Mouse (Mus musculus): ENCODE results near the gene Gtf3c1. TPM values are rescaled to one million over a fixed set of nuclear protein-coding genes. Genes with fewer than 3 reads are reported as not detected.

Gtf3c1 gene
- total and polyA plus RNA-seq, 3 experiments = 23.7 to 36.1 TPM; not detected in 1

DNA sequence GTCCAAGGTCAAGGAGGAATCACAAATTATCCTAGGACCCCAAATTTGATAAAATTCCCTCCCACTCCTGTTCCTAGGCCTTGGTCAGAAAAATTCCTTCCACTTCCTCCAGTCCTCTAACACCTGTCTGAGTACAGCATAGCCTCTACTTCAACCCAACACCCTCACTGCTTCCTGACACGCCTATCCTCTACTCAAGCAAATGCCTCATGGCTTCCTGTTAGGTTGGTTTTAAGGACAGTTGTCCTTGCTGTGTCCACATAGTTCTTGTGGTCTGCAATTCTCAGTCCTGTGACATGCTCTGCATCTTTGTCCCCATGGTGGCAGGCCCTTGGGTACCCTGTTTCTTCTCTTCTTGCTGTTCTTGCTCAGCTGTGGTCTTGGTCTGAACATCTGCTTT is 37.2 kb upstream of the Gtf3c1 start:
- Histone ChIP-seq H3K36me3 (ENCODE audit: control insufficient read depth in 1 of 2, insufficient read depth in 2 of 2, low read length in 2 of 2) (no peaks in the 10 kb centered on the region), H3K27ac (ENCODE audit: control insufficient read depth, low read depth, low read length) (no peak overlapping the region), H3K27me3 (ENCODE audit: control insufficient read depth in 1 of 2, insufficient read depth in 2 of 2, low read length in 2 of 2) (no peaks in the 10 kb centered on the region), H3K4me1 (ENCODE audit: control insufficient read depth in 1 of 2, insufficient read depth in 2 of 2, low read length in 2 of 2) (no peaks in the 10 kb centered on the region), H3K9ac (ENCODE audit: control insufficient read depth, low read depth, low read length, poor library complexity, severe bottlenecking) (no peak overlapping the region), H3K9me3 (replicated peaks; ENCODE audit: insufficient read depth, low read length) (no peaks in the 10 kb centered on the region), H3K79me2 (ENCODE audit: control insufficient read depth, insufficient read depth, low read length, poor library complexity) (no peaks in the 10 kb centered on the region), H3K4me3 (ENCODE audit: control insufficient read depth in 1 of 2, insufficient read depth in 1 of 2, low read depth in 2 of 2, low read length in 2 of 2) (no peak overlapping the region)
- TF ChIP-seq POLR2A (IDR thresholded peaks at IDR 0.05; ENCODE audit: control insufficient read depth in 1 of 2, insufficient read depth in 1 of 2, low read depth in 1 of 2, low read length in 2 of 2, poor library complexity in 1 of 2) = no peak
- no peak for TF ChIP-seq GATA1 (IDR thresholded peaks at IDR 0.05; ENCODE audit: low read depth, low read length)
- TF ChIP-seq EP300 (IDR thresholded peaks at IDR 0.05; ENCODE audit: low read depth in 1 of 2, low read length in 2 of 2) = no peak
- DNase-seq (ENCODE audit: low read depth, low spot score) = no peak

GRCm38 (mm10) chr7:125741271-125741703 is 33.7 kb upstream of the Gtf3c1 start:
- DNase-seq (ENCODE audit: low read depth, low spot score) = no peak
- no peak for TF ChIP-seq POLR2A (IDR thresholded peaks at IDR 0.05; ENCODE audit: control insufficient read depth in 1 of 2, insufficient read depth in 1 of 2, low read depth in 1 of 2, low read length in 2 of 2, poor library complexity in 1 of 2)
- no peak for TF ChIP-seq KAT2A (conservative IDR thresholded peaks at IDR 0.05; ENCODE audit: low read depth, low read length)
- H3K9me3 ChIP-seq (replicated peaks; ENCODE audit: insufficient read depth, low read length) = no peaks in the 10 kb centered on the region
- H3K27me3 ChIP-seq (ENCODE audit: control insufficient read depth in 1 of 2, insufficient read depth in 2 of 2, low read length in 2 of 2) = no peaks in the 10 kb centered on the region
- H3K9ac ChIP-seq (ENCODE audit: control insufficient read depth, low read depth, low read length, poor library complexity, severe bottlenecking) = no peak overlapping the region
- no peaks in the 10 kb centered on the region for H3K79me2 ChIP-seq (ENCODE audit: control insufficient read depth, insufficient read depth, low read length, poor library complexity)
- no peaks in the 10 kb centered on the region for H3K4me1 ChIP-seq (ENCODE audit: control insufficient read depth in 1 of 2, insufficient read depth in 2 of 2, low read length in 2 of 2)
- no peak overlapping the region for H3K4me3 ChIP-seq (ENCODE audit: control insufficient read depth in 1 of 2, insufficient read depth in 1 of 2, low read depth in 2 of 2, low read length in 2 of 2)
- H3K36me3 ChIP-seq (ENCODE audit: control insufficient read depth in 1 of 2, insufficient read depth in 2 of 2, low read length in 2 of 2) = no peaks in the 10 kb centered on the region
- H3K27ac ChIP-seq (ENCODE audit: control insufficient read depth, low read depth, low read length) = no peak overlapping the region

GRCm38 (mm10) chr7:125740521-125740920 is 32.9 kb upstream of the Gtf3c1 start:
- TF ChIP-seq ZKSCAN1 (IDR thresholded peaks at IDR 0.05; ENCODE audit: low read depth, low read length) = no peak
- no peak for TF ChIP-seq MEF2A (IDR thresholded peaks at IDR 0.05; ENCODE audit: extremely low read depth, insufficient replicate concordance, low read depth, low read length, poor library complexity, severe bottlenecking)
- no peak for TF ChIP-seq TCF12 (IDR thresholded peaks at IDR 0.05; ENCODE audit: low read depth, low read length)
- no peak for TF ChIP-seq NRF1 (IDR thresholded peaks at IDR 0.05; ENCODE audit: insufficient read depth, low read depth, low read length, poor library complexity, severe bottlenecking)
- no peak for TF ChIP-seq POLR2A (IDR thresholded peaks at IDR 0.05; ENCODE audit: control insufficient read depth in 1 of 2, insufficient read depth in 1 of 2, low read depth in 1 of 2, low read length in 2 of 2, poor library complexity in 1 of 2)
- no peak for TF ChIP-seq POLR2AphosphoS2 (IDR thresholded peaks at IDR 0.05; ENCODE audit: low read length)
- H3K9ac ChIP-seq (ENCODE audit: control insufficient read depth, low read depth, low read length, poor library complexity, severe bottlenecking) = no peak overlapping the region
- no peaks in the 10 kb centered on the region for H3K9me3 ChIP-seq (replicated peaks; ENCODE audit: insufficient read depth, low read length)
- no peaks in the 10 kb centered on the region for H3K4me1 ChIP-seq (ENCODE audit: control insufficient read depth in 1 of 2, insufficient read depth in 2 of 2, low read length in 2 of 2)
- no peak overlapping the region for H3K4me3 ChIP-seq (ENCODE audit: control insufficient read depth in 1 of 2, insufficient read depth in 1 of 2, low read depth in 2 of 2, low read length in 2 of 2)
- no peaks in the 10 kb centered on the region for H3K79me2 ChIP-seq (ENCODE audit: control insufficient read depth, insufficient read depth, low read length, poor library complexity)
- no peak for DNase-seq (ENCODE audit: low read depth, low spot score)
- no peaks in the 10 kb centered on the region for H3K27me3 ChIP-seq (ENCODE audit: control insufficient read depth in 1 of 2, insufficient read depth in 2 of 2, low read length in 2 of 2)
- no peaks in the 10 kb centered on the region for H3K36me3 ChIP-seq (ENCODE audit: control insufficient read depth in 1 of 2, insufficient read depth in 2 of 2, low read length in 2 of 2)
- no peak overlapping the region for H3K27ac ChIP-seq (ENCODE audit: control insufficient read depth, low read depth, low read length)
